Mouse (Mus musculus) stomach, embryonic 14.5 days (tissue): Measurements from ENCODE around the gene Rev1. TPM values are rescaled to one million over a fixed set of nuclear protein-coding genes. Genes with fewer than 3 reads are reported as not detected.
"Not testable (repeated sequence)": the region's sequence is repeated elsewhere in the genome, so short reads cannot be mapped to it uniquely, and the experiment has no call there.

Source experiments
- ATAC-seq: fragments of 200-750 bp; cut with Nextera tagmentation; 2 replicates; pipeline ENCODE4 v1.8.0; 2017; ENCODE audit warnings: low read depth, moderate TSS enrichment; ENCODE audit not compliant: insufficient number of reproducible peaks, insufficient read depth, low FRiP score
- H3K27ac ChIP-seq: fragments of 300-500 bp; sonication (generic); 2 replicates; pipeline ENCODE4 v1.5.1; 2014; ENCODE audit warnings: mild to moderate bottlenecking, low read length, moderate library complexity, mixed read lengths
- H3K27me3 ChIP-seq: fragments of 300-500 bp; sonication (generic); 2 replicates; pipeline ENCODE4 v1.6.1; 2014; ENCODE audit warnings: low read length, control low read depth, mixed read lengths; ENCODE audit not compliant: control insufficient read depth, insufficient read depth
- H3K36me3 ChIP-seq: fragments of 300-500 bp; sonication (generic); 2 replicates; pipeline ENCODE4 v1.6.1; 2014; ENCODE audit warnings: mild to moderate bottlenecking, control low read depth, low read length, moderate library complexity, mixed read lengths; ENCODE audit not compliant: control insufficient read depth, insufficient read depth
- H3K4me1 ChIP-seq: fragments of 300-500 bp; sonication (generic); 2 replicates; pipeline ENCODE4 v1.6.1; 2014; ENCODE audit warnings: low read length, control low read depth, mixed read lengths; ENCODE audit not compliant: control insufficient read depth, insufficient read depth
- H3K4me2 ChIP-seq: fragments of 300-500 bp; sonication (generic); replicated peaks from 2 replicates; pipeline ENCODE4 v1.6.1; 2014; ENCODE audit warnings: low read depth, low read length, control low read depth
- H3K4me3 ChIP-seq: fragments of 300-500 bp; sonication (generic); 2 replicates; pipeline ENCODE4 v1.5.1; 2014; ENCODE audit warnings: low read depth, low read length, control low read depth
- H3K9ac ChIP-seq: fragments of 300-500 bp; sonication (generic); replicated peaks from 2 replicates; pipeline ENCODE4 v1.6.1; 2014; ENCODE audit warnings: low read depth, mild to moderate bottlenecking, control low read depth, low read length, moderate library complexity, mixed read lengths
- H3K9me3 ChIP-seq: fragments of 300-500 bp; sonication (generic); 2 replicates; pipeline ENCODE4 v1.6.1; 2016; ENCODE audit warnings: low read depth, low read length, control low read depth; ENCODE audit not compliant: control insufficient read depth
- WGBS: fragments of 180-500 bp; shearing (Covaris S2); extraction: QIAGEN DNeasy Blood & Tissue Kit; methylation state at CpG from one replicate; pipeline ENCODE4 v1.1.7; 2014; 5-methylcytosine and 5-hydroxymethylcytosine counted together
- polyA plus RNA-seq: library from polyadenylated mRNA; unstranded; fragments of >200 nt; fragmentation: Nextera tagmentation; extraction: Ambion mirVana; gene quantifications from 2 replicates; pipeline ENCODE4 v1.2.1, GENCODE M21; 2014

Rev1 gene
- polyA plus RNA-seq, 1 experiment from 2014 or later = 32.8 TPM

- no peak overlapping the region for H3K4me2 ChIP-seq
- no peak overlapping the region for H3K27ac ChIP-seq
- no peak for ATAC-seq
- no peaks in the 10 kb centered on the region for H3K9me3 ChIP-seq
- H3K27me3 ChIP-seq = no peaks in the 10 kb centered on the region
- no peaks in the 10 kb centered on the region for H3K36me3 ChIP-seq
- H3K4me3 ChIP-seq = no peak overlapping the region
- WGBS = 81% methylated on average over 2 of the region's 2 CpGs
- no peaks in the 10 kb centered on the region for H3K4me1 ChIP-seq
- no peak overlapping the region for H3K9ac ChIP-seq
These were observed 11.0 kb downstream of the Rev1 start for GRCm38 (mm10) chr1:38118624-38119023.

GRCm38 (mm10) chr1:38109786-38110185 lies 19.8 kb downstream of the Rev1 start:
- WGBS = 85% methylated on average over 7 of the region's 7 CpGs
- Histone ChIP-seq H3K27me3 (no peaks in the 10 kb centered on the region), H3K9ac (no peak overlapping the region), H3K9me3 (no peaks in the 10 kb centered on the region), H3K36me3 (peaks cover 3% of the 10 kb centered on the region; the same call in 1 of the 2 replicates), H3K4me1 (0 out of 2 replicates have a peak, but pooled peaks cover 2% of the 10 kb centered on the region), H3K27ac (no peak overlapping the region), H3K4me3 (no peak overlapping the region), H3K4me2 (no peak overlapping the region)
- ATAC-seq = no peak

- no peak for ATAC-seq
These were observed 25.8 kb downstream of the Rev1 start for GRCm38 (mm10) chr1:38103813-38104212.

GRCm38 (mm10) chr1:38103214-38103613 lies 26.4 kb downstream of the Rev1 start:
- Histone ChIP-seq H3K4me1 (no peaks in the 10 kb centered on the region), H3K9me3 (no peaks in the 10 kb centered on the region), H3K27me3 (no peaks in the 10 kb centered on the region), H3K4me3 (no peak overlapping the region), H3K4me2 (no peak overlapping the region), H3K36me3 (peaks cover 12% of the 10 kb centered on the region; the same call in 1 of the 2 replicates), H3K9ac (no peak overlapping the region), H3K27ac (no peak overlapping the region)
- WGBS = 57% methylated on average over 1 of the region's 1 CpGs
- no peak for ATAC-seq

More at GRCm38 (mm10) chr1:38103813-38104212, 25.8 kb downstream of the Rev1 start:
- Histone ChIP-seq H3K9ac (no peak overlapping the region), H3K4me3 (no peak overlapping the region), H3K27me3 (no peaks in the 10 kb centered on the region), H3K27ac (no peak overlapping the region), H3K4me2 (no peak overlapping the region), H3K9me3 (no peaks in the 10 kb centered on the region), H3K36me3 (peaks cover 6% of the 10 kb centered on the region; the same call in 1 of the 2 replicates), H3K4me1 (no peaks in the 10 kb centered on the region)
- 17% methylated on average over 3 of the region's 3 CpGs for WGBS

- Histone ChIP-seq H3K4me1 (no peaks in the 10 kb centered on the region), H3K4me3 (no peak overlapping the region), H3K27ac (no peak overlapping the region), H3K9ac (no peak overlapping the region), H3K4me2 (no peak overlapping the region), H3K27me3 (no peaks in the 10 kb centered on the region), H3K36me3 (peaks cover 18% of the 10 kb centered on the region), H3K9me3 (no peaks in the 10 kb centered on the region)
- no peak for ATAC-seq
- WGBS = 73% methylated on average over 8 of the region's 8 CpGs
These were observed 48.3 kb downstream of the Rev1 start for GRCm38 (mm10) chr1:38081316-38081715.

GRCm38 (mm10) chr1:38071326-38071725 lies 58.3 kb downstream of the Rev1 start:
- Histone ChIP-seq H3K9me3 (no peaks in the 10 kb centered on the region), H3K27ac (no peak overlapping the region), H3K27me3 (no peaks in the 10 kb centered on the region), H3K4me1 (no peaks in the 10 kb centered on the region), H3K9ac (no peak overlapping the region), H3K36me3 (peaks cover 47% of the 10 kb centered on the region), H3K4me2 (no peak overlapping the region), H3K4me3 (no peak overlapping the region)
- no peak for ATAC-seq
- 67% methylated on average over 8 of the region's 8 CpGs for WGBS

- 88% methylated on average over 10 of the region's 10 CpGs for WGBS
- Histone ChIP-seq H3K4me2 (no peak overlapping the region), H3K9me3 (no peaks in the 10 kb centered on the region), H3K27ac (no peak overlapping the region), H3K4me3 (no peak overlapping the region), H3K27me3 (no peaks in the 10 kb centered on the region), H3K4me1 (no peaks in the 10 kb centered on the region), H3K9ac (no peak overlapping the region), H3K36me3 (peaks cover 47% of the 10 kb centered on the region)
- ATAC-seq = no peak
These were observed 62.3 kb downstream of the Rev1 start for GRCm38 (mm10) chr1:38067276-38067675.

- H3K27ac ChIP-seq, H3K9ac ChIP-seq, H3K4me1 ChIP-seq, H3K4me2 ChIP-seq, ATAC-seq, H3K4me3 ChIP-seq, H3K27me3 ChIP-seq, H3K9me3 ChIP-seq: not testable (repeated sequence)
- peaks cover 44% of the 10 kb centered on the region for H3K36me3 ChIP-seq
- 89% methylated on average over 2 of the region's 2 CpGs for WGBS
These were observed 67.4 kb downstream of the Rev1 start for GRCm38 (mm10) chr1:38062156-38062555.

- Histone ChIP-seq H3K27me3 (no peaks in the 10 kb centered on the region), H3K27ac (no peak overlapping the region), H3K4me1 (no peaks in the 10 kb centered on the region), H3K4me2 (no peak overlapping the region), H3K9ac (no peak overlapping the region), H3K36me3 (peaks cover 60% of the 10 kb centered on the region), H3K4me3 (no peak overlapping the region), H3K9me3 (no peaks in the 10 kb centered on the region)
- WGBS = 79% methylated on average over 6 of the region's 6 CpGs
- no peak for ATAC-seq
These were observed 71.2 kb downstream of the Rev1 start for GRCm38 (mm10) chr1:38058417-38058816.
